Mouse (Mus musculus) intestine, postnatal 0 days (tissue): ENCODE measurements around the gene Phgr1. TPM values are rescaled to one million over a fixed set of nuclear protein-coding genes. Genes with fewer than 3 reads are reported as not detected.

Experiments used
- ATAC-seq: fragments of 200-750 bp; cut with Nextera tagmentation; 2 replicates; pipeline ENCODE4 v1.8.0; 2017; ENCODE audit warnings: mild to moderate bottlenecking, moderate TSS enrichment, moderate library complexity
- H3K27ac ChIP-seq: fragments of 300-500 bp; sonication (generic); 2 replicates; pipeline ENCODE4 v1.5.1; 2014; ENCODE audit warnings: mild to moderate bottlenecking, low read depth, low read length, moderate library complexity
- H3K27me3 ChIP-seq: fragments of 300-500 bp; sonication (generic); replicated peaks from 2 replicates; pipeline ENCODE4 v1.6.1; 2014; ENCODE audit warnings: low read length, mixed read lengths; ENCODE audit not compliant: control insufficient read depth, insufficient read depth
- H3K36me3 ChIP-seq: fragments of 300-500 bp; sonication (generic); 2 replicates; pipeline ENCODE4 v1.6.1; 2014; ENCODE audit warnings: mild to moderate bottlenecking, moderate library complexity; ENCODE audit not compliant: control insufficient read depth, insufficient read depth
- H3K4me1 ChIP-seq: fragments of 300-500 bp; sonication (generic); replicated peaks from 2 replicates; pipeline ENCODE4 v1.6.1; 2014; ENCODE audit warnings: antibody characterized with exemption, low read length, mixed read lengths; ENCODE audit not compliant: control insufficient read depth, insufficient read depth
- H3K4me2 ChIP-seq: fragments of 300-500 bp; sonication (generic); replicated peaks from 2 replicates; pipeline ENCODE4 v1.6.1; 2014; ENCODE audit warnings: low read depth, mild to moderate bottlenecking, moderate library complexity
- H3K4me3 ChIP-seq: fragments of 300-500 bp; sonication (generic); 2 replicates; pipeline ENCODE4 v1.5.1; 2014; ENCODE audit warnings: low read depth, low read length
- H3K9ac ChIP-seq: fragments of 300-500 bp; sonication (generic); 2 replicates; pipeline ENCODE4 v1.6.1; 2014; ENCODE audit warnings: mild to moderate bottlenecking, low read depth, low read length
- H3K9me3 ChIP-seq: fragments of 300-500 bp; sonication (generic); 2 replicates; pipeline ENCODE4 v1.6.1; 2016; ENCODE audit warnings: mixed run types; ENCODE audit not compliant: control insufficient read depth
- CTCF ChIP-seq: sonication (generic); IDR thresholded peaks from 2 replicates; pipeline ENCODE4 v1.5.1; 2016; ENCODE audit warnings: low read depth, mild to moderate bottlenecking, control low read depth, antibody characterized with exemption, moderate library complexity
- WGBS: fragments of 180-500 bp; shearing (Covaris S2); extraction: QIAGEN DNeasy Blood & Tissue Kit; methylation state at CpG from one replicate; pipeline ENCODE4 v1.1.7; 2014; 5-methylcytosine and 5-hydroxymethylcytosine counted together
- polyA plus RNA-seq: library from polyadenylated mRNA; unstranded; fragments of >200 nt; fragmentation: Nextera tagmentation; extraction: Ambion mirVana; gene quantifications from 2 replicates; pipeline ENCODE4 v1.2.1, GENCODE M21; 2015

The Phgr1 gene
- polyA plus RNA-seq, 1 experiment from 2014 or later = 88.7 TPM

- Histone ChIP-seq H3K27me3 (0 out of 2 replicates have a peak, but pooled peaks cover 3% of the 10 kb centered on the region), H3K4me3 (peak overlapping the region; percentile 12; the same call in 1 of the 2 replicates), H3K9ac (0 out of 2 replicates have a peak overlapping the region, but pooled peaks have one; percentile 11), H3K27ac (peak overlapping the region; percentile 21), H3K4me2 (peak overlapping the region; percentile 60), H3K9me3 (no peaks in the 10 kb centered on the region), H3K36me3 (no peaks in the 10 kb centered on the region), H3K4me1 (no peaks in the 10 kb centered on the region; the same call in 1 of the 2 replicates)
- 22% methylated on average over 44 of the region's 44 CpGs for WGBS
- TF ChIP-seq CTCF = peak; percentile 86
- peak; percentile 65 for ATAC-seq
Measured at GRCm38 (mm10) chr2:118790551-118791525, 18.3 kb downstream of the Phgr1 start.

- ATAC-seq = peak; percentile 57
- Histone ChIP-seq H3K9ac (no peak overlapping the region), H3K36me3 (no peaks in the 10 kb centered on the region), H3K4me3 (no peak overlapping the region), H3K27ac (peak overlapping the region; percentile 21; the same call in 1 of the 2 replicates), H3K4me2 (peak overlapping the region; percentile 60; the same call in 1 of the 2 replicates), H3K9me3 (no peaks in the 10 kb centered on the region), H3K27me3 (0 out of 2 replicates have a peak, but pooled peaks cover 3% of the 10 kb centered on the region), H3K4me1 (no peaks in the 10 kb centered on the region; the same call in 1 of the 2 replicates)
- WGBS = 77% methylated on average over 26 of the region's 26 CpGs
- TF ChIP-seq CTCF = no peak
Measured at GRCm38 (mm10) chr2:118791591-118792258, 19.2 kb downstream of the Phgr1 start.

DNA sequence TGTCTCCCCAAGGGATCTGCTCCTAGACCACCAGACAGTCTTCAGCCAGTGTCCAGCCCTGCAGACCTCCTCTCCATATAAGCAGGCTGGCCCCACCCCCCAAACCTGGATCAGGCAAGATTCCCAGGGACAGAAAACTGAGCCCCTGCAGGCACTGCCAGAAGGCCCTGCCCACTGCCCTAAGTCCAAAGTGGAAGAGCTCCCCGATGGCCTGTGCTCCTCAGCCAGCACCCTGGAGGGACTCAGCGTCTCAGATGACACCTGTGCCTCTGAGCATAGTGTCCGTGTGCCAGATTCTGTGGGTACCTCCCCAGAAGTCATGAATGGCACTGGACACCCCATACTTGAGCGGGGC lies 19.7 kb downstream of the Phgr1 start:
- 79% methylated on average over 4 of the region's 4 CpGs for WGBS
- Histone ChIP-seq H3K9me3 (no peaks in the 10 kb centered on the region), H3K27ac (no peak overlapping the region), H3K4me2 (no peak overlapping the region), H3K9ac (no peak overlapping the region), H3K4me1 (no peaks in the 10 kb centered on the region; the same call in 1 of the 2 replicates), H3K27me3 (0 out of 2 replicates have a peak, but pooled peaks cover 3% of the 10 kb centered on the region), H3K36me3 (no peaks in the 10 kb centered on the region), H3K4me3 (no peak overlapping the region)
- ATAC-seq = no peak
- no peak for TF ChIP-seq CTCF

DNA sequence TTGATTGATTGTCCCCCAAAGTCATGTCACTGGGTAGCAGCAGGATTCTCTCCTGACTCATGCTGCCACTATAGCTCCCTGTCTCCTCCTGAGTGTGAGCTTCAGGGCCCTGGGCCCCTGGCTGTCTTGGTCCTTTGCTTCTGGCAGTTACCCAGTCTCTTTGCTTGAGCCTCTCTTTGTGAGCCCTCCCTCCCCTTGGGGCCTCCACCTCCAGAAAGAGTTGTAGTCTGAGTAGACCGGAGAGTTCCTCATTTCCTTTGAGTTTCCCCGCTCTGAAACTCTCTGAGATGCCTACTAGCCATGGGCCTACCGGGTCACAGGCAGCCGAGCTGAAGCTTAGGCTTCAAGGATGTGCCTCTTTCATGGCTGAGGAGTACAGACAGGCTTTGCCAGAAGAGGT lies 21.1 kb downstream of the Phgr1 start:
- no peak overlapping the region for H3K4me3 ChIP-seq
- WGBS = 86% methylated on average over 4 of the region's 4 CpGs
- no peak for ATAC-seq
- H3K36me3 ChIP-seq = no peaks in the 10 kb centered on the region
- H3K9me3 ChIP-seq = no peaks in the 10 kb centered on the region
- no peaks in the 10 kb centered on the region; the same call in 1 of the 2 replicates for H3K4me1 ChIP-seq
- no peak overlapping the region for H3K27ac ChIP-seq
- no peak overlapping the region for H3K4me2 ChIP-seq
- no peak overlapping the region for H3K9ac ChIP-seq
- 0 out of 2 replicates have a peak, but pooled peaks cover 3% of the 10 kb centered on the region for H3K27me3 ChIP-seq
- TF ChIP-seq CTCF = no peak

DNA sequence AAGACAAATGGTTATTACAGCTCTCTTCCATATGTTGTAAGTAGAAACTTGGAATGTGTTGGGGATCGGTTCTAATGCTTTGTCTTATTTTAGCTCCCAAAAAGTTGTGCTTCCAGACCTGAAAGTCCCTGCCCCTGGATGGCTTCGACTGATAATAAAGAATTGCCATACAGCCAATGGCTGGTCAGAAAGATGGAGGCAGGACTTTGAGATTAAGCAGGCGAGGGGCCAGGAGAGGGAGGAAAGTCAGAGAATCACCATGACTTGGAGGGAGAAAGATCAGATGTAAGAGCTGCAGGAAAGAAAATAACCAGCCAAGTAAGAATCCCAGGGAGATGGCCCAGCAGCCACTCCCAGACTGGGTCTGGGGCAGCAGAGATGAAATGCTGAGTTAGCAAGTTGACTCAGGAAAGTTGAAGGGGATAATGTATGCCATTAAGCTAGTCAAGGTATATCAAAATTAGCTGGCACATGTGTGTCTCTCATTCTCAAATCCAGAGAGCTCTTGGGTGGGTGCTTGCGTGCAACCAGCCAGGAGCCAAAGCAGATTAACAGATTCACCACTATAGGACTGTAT lies 30.1 kb downstream of the Phgr1 start:
- no peaks in the 10 kb centered on the region for H3K9me3 ChIP-seq
- 69% methylated on average over 4 of the region's 4 CpGs for WGBS
- no peak for ATAC-seq

GRCm38 (mm10) chr2:118804474-118804873 lies 31.9 kb downstream of the Phgr1 start:
- H3K4me2 ChIP-seq = no peak overlapping the region
- no peak overlapping the region for H3K27ac ChIP-seq
- H3K9me3 ChIP-seq = no peaks in the 10 kb centered on the region
- no peaks in the 10 kb centered on the region for H3K4me1 ChIP-seq
- no peaks in the 10 kb centered on the region for H3K36me3 ChIP-seq
- H3K27me3 ChIP-seq = no peaks in the 10 kb centered on the region
- no peak for TF ChIP-seq CTCF
- no peak overlapping the region for H3K4me3 ChIP-seq
- no peak overlapping the region for H3K9ac ChIP-seq
- ATAC-seq = no peak
- WGBS = 81% methylated on average over 2 of the region's 2 CpGs

More for the DNA sequence above, 30.1 kb downstream of the Phgr1 start:
- Histone ChIP-seq H3K36me3 (no peaks in the 10 kb centered on the region), H3K4me3 (no peak overlapping the region), H3K9ac (no peak overlapping the region), H3K27me3 (no peaks in the 10 kb centered on the region), H3K4me1 (no peaks in the 10 kb centered on the region), H3K4me2 (no peak overlapping the region), H3K27ac (no peak overlapping the region)
- TF ChIP-seq CTCF = no peak
